Mouse (Mus musculus) left cerebral cortex, adult 9 months (tissue): ENCODE results near the gene Pde9a.

Experiments used
- DNase-seq, 2 experiments: peaks; one replicate each; pipeline ENCODE4 v3.0.0; 2022; ENCODE audit warnings: low spot score in 2 of 2

Pde9a gene

DNA sequence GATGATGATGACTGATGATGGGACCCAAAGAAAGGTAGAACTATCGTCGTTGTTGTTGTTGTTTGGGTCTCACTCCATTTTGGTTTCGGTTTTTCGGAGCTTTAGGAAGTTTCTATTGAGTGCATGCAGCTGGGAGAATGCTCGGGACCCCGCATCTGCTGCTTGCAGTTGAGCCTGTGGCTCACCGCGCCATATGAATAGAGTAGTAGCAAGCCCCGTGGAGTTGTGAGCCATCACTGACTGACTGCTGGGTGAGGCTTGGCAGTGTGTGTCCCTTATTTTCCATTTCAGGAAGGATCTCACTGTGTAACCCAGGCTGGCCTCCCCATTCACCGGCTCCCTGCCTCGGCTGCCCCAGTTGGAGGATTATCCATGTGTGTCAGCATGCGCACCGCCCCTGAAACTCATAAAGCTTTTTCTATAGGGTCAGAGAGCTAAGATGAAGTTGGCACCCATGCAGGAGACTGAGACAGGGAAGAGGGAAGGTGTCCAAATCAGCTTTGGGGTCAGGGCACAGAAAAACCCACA is 47.5 kb downstream of the Pde9a start:
- DNase-seq: no peak

DNA sequence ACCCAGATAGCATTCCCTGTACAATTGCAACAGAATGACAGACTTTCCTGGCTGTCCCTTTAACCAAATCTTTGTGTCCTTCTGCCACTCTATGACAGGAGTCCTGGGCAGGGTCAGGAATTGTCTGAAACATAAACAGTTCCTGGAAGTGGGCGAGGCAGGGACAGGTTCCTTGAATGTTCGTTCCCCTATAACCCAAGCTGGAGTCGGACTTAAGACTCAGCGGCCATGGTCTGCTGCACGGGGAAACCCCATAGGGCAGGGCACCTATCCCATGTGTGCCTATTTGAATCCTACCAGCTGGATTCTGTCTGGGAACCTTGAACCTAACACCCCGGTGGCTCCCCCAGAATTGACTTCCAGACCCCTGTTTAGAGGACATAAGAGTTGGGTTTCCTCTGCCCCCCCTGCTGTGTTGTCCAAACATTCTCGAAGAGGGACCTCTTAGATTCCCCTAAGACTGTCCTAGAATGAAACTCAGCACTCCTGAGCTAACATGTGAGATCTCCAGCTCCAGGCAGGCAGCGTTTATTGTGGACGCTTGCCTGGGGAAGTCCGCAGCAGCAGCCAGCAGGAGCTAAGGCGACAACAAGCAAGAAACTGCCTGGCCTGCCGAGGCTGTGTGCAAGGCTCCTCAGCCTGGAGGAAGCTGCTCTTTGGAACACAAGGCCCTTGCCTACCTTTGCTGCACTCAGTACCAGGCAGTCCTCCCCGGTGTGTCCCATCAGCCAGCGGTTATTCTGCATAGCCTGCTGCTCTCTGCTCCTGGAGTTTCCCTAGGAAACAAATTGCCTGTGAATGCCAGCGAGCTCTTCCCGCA is 48.2 kb downstream of the Pde9a start:
- DNase-seq: no peak

- DNase-seq: no peak
These were observed 48.9 kb downstream of the Pde9a start for GRCm38 (mm10) chr17:31434825-31435325.

- no peak for DNase-seq
These were observed 50.2 kb downstream of the Pde9a start for GRCm38 (mm10) chr17:31435934-31436813.

DNA sequence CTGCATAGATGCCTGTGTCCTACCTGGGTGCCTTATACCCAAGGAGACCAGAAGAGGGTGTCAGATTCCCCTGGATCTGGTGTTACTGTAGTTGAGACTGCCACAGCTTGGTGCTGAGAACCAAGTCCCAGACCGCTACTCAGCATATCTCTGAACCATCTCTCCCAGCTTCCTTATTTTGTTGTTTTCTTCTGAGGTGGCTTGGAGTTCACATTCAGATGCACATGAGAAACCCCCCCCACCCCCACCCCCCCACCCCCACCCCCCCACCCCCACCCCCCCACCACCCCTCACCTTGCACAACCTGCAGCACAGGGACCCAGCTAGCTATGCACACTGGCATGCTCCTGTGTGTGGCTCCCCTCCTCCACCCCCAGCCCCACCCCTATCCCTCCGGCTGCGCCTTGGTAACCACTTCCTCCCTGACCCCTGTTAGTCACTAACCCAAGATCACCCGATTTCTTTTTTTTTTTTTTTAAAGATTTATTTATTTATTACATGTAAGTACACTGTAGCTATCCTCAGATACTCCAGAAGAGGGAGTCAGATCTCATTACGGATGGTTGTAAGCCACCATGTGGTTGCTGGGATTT is 50.9 kb downstream of the Pde9a start:
- DNase-seq: no peak

- no peak for DNase-seq
These were observed 51.5 kb downstream of the Pde9a start for GRCm38 (mm10) chr17:31437482-31437881.

DNA sequence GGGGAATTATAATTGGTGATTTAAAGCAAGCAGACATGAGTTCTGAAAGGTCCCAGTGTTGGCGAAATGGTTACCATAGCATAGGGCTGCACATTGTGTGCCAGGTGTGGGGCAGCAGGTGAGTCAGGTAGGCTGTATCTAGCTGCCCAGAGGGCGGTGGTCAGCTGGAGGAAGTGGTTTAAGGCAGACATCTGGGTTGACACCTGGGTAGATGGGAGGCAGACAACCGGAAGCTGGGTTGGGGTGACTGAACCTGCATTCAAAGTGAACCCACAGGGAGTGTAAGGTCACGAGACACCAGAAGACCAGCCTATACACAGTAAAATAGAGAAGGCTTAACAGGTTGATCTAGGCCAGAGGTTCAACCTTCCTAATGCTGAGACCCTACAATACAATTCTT is 54.0 kb downstream of the Pde9a start:
- DNase-seq: no peak

- no peak for DNase-seq
These were observed 56.5 kb downstream of the Pde9a start for GRCm38 (mm10) chr17:31442513-31442912.

DNA sequence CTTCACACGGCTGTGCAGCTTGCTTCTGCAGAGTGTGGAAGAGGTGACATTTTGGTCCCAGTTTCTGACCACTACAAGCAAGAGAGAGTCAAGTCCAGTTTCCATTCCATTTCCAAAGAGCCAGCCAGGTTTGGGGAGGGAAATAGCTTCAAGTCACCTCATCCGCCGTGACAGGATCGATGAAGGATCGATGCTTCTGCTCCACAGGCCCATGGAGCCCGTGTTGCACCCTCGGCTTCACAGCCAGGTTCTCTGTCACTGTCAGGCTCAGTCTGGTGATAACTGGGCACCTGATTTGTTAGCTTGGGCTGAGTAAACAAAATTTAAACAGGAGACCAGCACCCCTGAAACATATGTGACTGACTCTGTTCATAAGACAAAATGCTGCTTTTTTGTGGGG is 58.2 kb downstream of the Pde9a start:
- no peak for DNase-seq

DNA sequence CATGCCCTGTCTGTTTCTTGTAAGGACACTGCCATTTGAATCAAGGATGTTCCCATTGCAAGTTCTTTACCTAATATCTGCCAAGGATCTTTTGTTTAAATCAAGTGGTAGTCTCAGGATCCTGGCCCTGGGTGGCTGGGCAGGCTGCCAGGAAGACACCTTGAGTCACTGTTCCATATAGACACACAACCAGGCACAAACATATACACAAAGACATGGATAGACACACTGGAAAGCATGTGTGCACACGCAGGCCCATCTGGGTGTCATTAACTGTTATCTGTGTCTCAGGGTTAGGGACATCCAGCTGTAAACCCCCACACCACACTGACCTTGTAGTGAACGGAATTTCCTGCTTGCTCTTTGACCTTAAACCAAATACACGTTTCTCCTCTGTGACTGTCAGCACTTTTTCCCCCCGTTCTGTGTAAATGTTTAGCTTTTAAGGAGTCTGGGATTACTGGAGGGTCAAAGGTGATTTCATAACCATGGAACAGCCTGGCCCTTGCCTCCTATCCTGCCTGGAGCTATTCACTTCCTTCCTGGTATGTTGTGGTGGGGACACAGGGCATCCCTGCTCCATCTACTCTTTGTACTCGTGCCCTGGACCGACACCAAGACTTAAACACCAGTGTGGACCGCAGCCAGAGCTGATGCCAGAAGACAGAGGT is 59.2 kb downstream of the Pde9a start:
- DNase-seq: no peak

- no peak for DNase-seq
These were observed 61.8 kb downstream of the Pde9a start for GRCm38 (mm10) chr17:31447766-31448165.

DNA sequence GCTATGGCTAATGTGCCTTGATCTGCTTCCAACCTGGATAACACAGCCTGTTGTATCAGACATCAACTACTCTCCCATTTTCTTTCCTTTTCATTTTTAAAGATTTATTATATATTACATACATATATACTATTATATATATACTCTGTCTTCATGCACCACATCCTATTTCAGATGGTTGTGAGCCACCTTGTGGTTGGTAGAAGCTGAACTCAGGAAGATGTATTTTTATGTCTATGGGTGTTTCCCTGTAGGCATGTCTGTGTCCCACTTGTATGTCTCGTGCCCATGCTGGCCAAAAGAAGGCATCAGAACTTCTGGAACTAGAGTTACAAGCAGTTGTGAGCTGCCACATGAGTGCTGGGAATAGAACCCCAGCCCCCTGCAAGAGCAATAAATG is 62.5 kb downstream of the Pde9a start:
- DNase-seq: peak in 1 of 2 experiments; percentile 40

DNA sequence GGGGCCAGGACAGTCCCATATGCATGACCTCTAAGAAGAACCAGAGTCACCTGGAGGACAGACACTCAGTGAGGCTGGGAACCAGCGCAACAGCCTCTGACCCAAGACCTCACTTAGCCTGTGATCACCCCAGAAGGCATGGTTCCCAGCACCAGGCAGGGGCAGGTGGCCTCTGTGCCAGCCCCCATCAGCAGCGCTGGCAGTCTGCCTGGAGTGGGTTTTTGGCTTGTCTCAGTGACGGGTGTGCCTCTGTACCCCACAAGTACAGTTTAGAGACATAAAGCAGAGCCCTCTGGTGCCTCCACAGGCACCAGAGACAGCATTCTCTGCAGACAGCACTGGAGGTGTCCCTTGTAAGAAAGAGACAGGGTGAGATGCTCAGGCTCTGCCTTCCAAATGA is 64.2 kb downstream of the Pde9a start:
- no peak for DNase-seq

DNA sequence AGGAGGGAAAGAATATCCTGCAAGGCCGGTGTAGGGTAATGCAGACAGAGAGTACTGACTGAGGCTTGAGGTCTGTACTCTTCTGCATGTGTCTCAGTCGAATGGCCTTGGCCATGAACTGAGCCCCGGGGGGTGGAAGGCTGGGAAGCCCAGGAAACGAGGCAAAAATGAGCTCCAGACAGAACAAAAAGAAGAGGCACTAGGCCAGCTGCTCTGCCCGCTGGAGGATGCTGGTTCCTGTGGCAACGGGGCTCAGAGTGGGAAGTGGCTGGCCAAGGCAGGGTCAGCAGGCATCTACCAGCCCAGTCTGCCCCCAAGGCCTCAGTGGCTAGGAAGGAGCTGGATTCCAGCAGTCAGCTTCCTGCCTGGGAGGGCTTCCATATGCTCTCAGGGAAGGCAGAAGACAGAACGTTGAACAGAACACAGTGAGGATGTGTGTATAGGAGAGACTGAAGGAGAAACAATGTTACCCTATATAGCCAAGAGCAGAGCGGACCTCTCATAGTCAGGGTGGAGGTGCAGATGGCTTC is 65.2 kb downstream of the Pde9a start:
- DNase-seq: peak in 1 of 2 experiments; percentile 40

GRCm38 (mm10) chr17:31452816-31453215 is 66.8 kb downstream of the Pde9a start:
- no peak for DNase-seq

DNA sequence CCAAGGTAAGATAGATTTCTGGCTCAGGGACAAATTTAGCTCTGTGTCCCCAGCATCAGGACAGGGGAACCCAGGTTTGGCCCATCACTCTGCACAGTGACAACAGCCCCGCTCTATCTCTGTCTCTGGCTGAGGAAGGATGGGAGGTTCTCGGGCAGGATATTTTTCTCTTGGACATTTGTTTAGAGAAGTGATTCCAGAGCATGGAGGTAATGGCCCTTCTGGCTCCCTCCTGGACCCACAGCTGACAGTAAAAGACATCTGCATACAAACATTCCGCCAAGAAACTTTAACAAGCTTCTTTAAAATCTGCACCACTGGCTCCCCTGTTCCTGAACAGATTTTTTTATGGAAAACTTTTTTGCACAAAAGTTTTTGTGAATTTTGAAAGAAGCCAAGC is 67.5 kb downstream of the Pde9a start:
- no peak for DNase-seq

GRCm38 (mm10) chr17:31454056-31454455 is 68.0 kb downstream of the Pde9a start:
- DNase-seq: no peak

DNA sequence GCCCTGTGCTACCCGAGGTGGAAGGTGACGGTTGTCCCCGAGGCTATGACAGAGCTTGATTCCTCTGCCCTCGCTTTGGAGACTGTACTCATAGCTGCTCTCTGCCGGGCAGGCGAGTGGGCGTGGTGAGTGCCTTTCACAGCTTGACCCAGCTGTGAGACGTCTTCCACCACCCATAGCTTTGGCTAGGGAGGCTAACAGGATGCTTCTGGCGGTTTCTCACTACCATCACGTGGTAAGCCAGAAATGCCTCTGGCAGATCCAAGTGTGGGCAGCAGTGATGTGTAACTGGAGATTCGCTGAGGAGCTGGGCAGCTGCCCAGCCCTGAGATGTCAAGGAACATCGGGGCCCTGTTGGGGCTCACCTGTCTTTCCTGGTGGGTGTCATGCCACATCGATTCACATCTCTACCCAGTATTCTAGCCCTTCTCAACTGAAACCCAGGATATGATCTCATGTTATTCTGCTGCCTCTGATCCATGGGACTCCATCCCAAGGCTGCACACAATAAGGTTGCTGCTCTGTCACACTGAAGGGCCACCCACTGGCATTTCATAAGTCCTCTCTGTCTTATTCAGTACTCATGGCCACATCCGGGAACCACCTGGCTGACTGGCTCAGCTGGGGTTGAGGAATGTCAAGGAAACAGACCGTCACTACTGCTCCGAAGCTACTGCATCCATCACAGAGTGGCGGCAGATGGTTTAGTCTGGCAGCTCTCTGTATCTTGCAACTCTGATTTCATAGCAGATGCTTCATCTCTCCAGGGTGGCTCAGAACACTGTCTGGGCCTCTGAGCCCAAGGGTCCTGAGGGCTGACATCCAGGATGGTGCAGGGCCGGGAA is 70.9 kb downstream of the Pde9a start:
- DNase-seq: peak; percentile 48 to 65

DNA sequence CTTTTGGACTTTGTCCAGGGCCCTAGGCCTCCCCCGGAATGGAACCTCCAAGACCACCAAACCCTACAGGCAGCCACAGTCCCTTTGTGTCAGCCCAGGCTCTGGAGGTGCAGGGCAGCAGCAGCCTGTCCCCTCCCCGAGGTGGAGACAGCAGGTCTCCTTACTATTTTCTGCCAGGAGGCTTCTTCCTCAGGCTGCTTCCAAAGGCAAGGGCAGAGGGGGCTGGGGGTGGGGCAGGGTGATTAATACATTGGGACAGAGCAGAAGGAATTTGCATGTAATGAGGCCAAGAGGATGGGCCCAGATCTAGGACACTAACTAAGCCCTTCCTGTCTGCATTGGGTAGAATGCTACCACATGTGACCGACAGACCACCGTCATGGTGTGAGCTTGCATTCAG is 74.4 kb downstream of the Pde9a start:
- no peak for DNase-seq

DNA sequence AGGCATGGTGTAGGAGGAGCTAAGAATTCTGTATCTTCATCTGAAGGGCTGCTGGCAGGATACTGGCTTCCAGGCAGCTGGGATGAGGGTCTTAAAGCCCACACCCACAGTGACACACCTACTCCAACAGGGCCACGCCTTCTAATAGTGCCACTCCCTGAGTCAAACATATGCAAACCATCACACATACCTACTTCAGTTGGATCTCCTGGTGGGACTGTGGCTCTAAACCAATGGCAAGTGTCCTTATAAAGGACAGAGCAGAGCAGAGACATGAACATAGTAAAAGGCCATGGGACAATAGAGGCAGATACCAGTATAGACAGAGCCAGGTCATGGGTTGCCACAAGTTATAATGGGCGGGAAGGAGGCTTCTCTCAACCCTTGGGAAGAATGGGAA is 76.5 kb downstream of the Pde9a start:
- DNase-seq: no peak
